Mouse (Mus musculus) yolk sac, embryonic 10.5 days (tissue): Measurements from ENCODE around the gene Gm10668.
"Not testable (repeated sequence)": the region's sequence is repeated elsewhere in the genome, so short reads cannot be mapped to it uniquely, and the experiment has no call there.

Source experiments
- DNase-seq: peaks from one replicate; pipeline ENCODE4 v3.0.0-alpha.2; 2017; ENCODE audit warnings: low spot score

Gene Gm10668

DNA sequence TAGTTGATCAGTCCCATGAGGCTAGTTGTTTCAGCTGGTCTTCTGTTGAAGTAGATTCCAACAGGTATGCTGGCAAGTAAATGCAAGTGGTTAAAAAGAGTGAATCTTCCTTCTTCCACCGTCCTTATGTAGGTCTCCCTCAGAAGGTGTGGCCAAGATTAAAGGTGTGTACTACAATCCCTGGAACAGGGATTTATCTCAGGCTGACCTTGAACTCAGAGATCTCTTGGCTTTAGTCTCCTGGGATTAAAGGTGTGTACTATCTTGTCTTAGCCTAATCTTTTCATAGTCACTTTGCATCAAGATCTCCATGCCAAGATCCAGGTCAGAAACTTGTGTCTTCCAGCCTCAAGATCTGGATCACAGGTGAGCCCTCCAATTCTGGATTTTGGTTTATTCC, at the start of gene Gm10668:
Gm10668 (minus strand) TSS at position 101 of the 400 bp plus-strand sequence.
- DNase-seq, result not testable (repeated sequence)

DNA sequence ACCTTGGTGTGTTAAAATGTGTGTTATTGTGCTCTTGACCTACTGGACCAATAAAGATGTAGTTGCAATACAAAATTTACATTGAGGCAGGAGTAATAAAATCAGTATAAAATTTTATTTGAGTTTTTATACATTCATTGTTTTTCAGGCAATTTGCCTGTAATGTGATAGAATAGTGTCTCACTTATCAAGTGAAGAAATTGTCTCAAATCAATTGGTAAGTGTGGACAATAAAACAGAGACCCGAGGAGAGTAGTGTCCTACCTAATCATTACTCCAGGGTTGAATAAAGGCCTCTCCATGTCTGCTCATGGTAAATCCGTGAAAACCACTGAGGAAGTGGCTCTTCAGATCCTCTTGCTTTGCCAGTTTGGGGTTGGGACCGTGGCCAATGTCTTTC, 40.5 kb upstream of the Gm10668 start, which contains the start of gene Vmn1r112:
Vmn1r112 (plus strand) TSS at position 301 of the 400 bp plus-strand sequence.
- DNase-seq, result not testable (repeated sequence)

DNA sequence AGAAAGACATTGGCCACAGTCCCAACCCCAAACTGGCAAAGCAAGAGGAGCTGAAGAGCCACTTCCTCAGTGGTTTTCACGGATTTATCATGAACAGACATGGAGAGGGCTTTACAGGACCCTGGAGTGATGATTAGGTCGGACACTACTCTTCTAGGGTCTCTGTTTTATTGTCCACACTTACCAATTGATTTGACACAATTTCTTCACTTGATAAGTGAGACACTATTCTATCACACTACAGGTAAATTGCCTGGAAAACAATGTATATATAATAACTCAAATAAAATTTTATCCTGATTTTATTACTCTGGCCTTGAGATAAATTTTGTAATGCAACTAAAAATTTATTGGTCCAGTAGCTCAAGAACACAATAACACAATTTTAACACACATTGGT, 27.3 kb downstream of the Gm10668 start, which contains the start of gene Vmn1r111:
Vmn1r111 (minus strand) TSS at position 101 of the 400 bp plus-strand sequence.
- not testable (repeated sequence) for DNase-seq
